Mouse (Mus musculus) ZHBTc4 (cell line): ENCODE measurements around the gene Map4k5.

Experiments
- DNase-seq: peaks from one replicate; pipeline ENCODE4 v3.0.0-alpha.2; 2011; ENCODE audit warnings: low read depth, low spot score

Map4k5 gene

GRCm38 (mm10) chr12:69788380-69788779, 104.6 kb downstream of the Map4k5 start:
- no peak for DNase-seq

- DNase-seq = no peak
These were observed 107.5 kb downstream of the Map4k5 start for GRCm38 (mm10) chr12:69785471-69785870.

GRCm38 (mm10) chr12:69783247-69784025, 109.6 kb downstream of the Map4k5 start:
- peak; percentile 63 for DNase-seq

GRCm38 (mm10) chr12:69781935-69782650, 110.9 kb downstream of the Map4k5 start:
- no peak for DNase-seq

GRCm38 (mm10) chr12:69781480-69781879, 111.5 kb downstream of the Map4k5 start:
- no peak for DNase-seq

GRCm38 (mm10) chr12:69777957-69778356, 115.0 kb downstream of the Map4k5 start:
- no peak for DNase-seq

GRCm38 (mm10) chr12:69777341-69777730, 115.7 kb downstream of the Map4k5 start:
- DNase-seq = no peak

- DNase-seq = no peak
These were observed 116.2 kb downstream of the Map4k5 start for GRCm38 (mm10) chr12:69776607-69777340.

- no peak for DNase-seq
These were observed 124.2 kb downstream of the Map4k5 start for GRCm38 (mm10) chr12:69768841-69769240.

GRCm38 (mm10) chr12:69767476-69768258, 125.3 kb downstream of the Map4k5 start:
- DNase-seq = no peak

GRCm38 (mm10) chr12:69766185-69766904, 126.7 kb downstream of the Map4k5 start:
- DNase-seq = no peak

- DNase-seq = no peak
These were observed 127.5 kb downstream of the Map4k5 start for GRCm38 (mm10) chr12:69765543-69765942.

- DNase-seq = no peak
These were observed 131.4 kb downstream of the Map4k5 start for GRCm38 (mm10) chr12:69761603-69762002.

GRCm38 (mm10) chr12:69760743-69761406, 132.1 kb downstream of the Map4k5 start:
- DNase-seq = peak; percentile 31

- no peak for DNase-seq
These were observed 133.0 kb downstream of the Map4k5 start for GRCm38 (mm10) chr12:69760014-69760413.

GRCm38 (mm10) chr12:69759267-69759885, 133.6 kb downstream of the Map4k5 start:
- DNase-seq = no peak

GRCm38 (mm10) chr12:69758221-69759185, 134.5 kb downstream of the Map4k5 start:
- DNase-seq = peak; percentile 33

GRCm38 (mm10) chr12:69757418-69758141, 135.4 kb downstream of the Map4k5 start:
- peak; percentile 92 for DNase-seq
